Mouse (Mus musculus) MEL (cell line): ENCODE measurements at regions not wholly inside any gene's neighbourhood (a gene's known extent, or its start where the extent isn't known, plus 50 kb on each side); places are given as distances from the start of the nearest gene placed in this dataset.

ENCODE experiments used
- DNase-seq: peaks from one replicate; pipeline ENCODE4 v3.0.0; 2011; ENCODE audit warnings: low read depth, low spot score
- H3K27ac ChIP-seq: 2 replicates; pipeline ENCODE4 v1.5.1; 2012; ENCODE audit warnings: low read depth, mild to moderate bottlenecking, control low read depth, low read length, moderate library complexity; ENCODE audit not compliant: control insufficient read depth
- H3K27me3 ChIP-seq, 2 experiments: fragments of 150-350 bp in 1 of 2; sonication (generic) in 1 of 2; 2 replicates each; pipeline ENCODE4 v1.6.1; 2012; ENCODE audit warnings: low read length in 2 of 2, mild to moderate bottlenecking in 2 of 2, improper control_type of control experiment in 1 of 2, moderate library complexity in 1 of 2; ENCODE audit not compliant: insufficient read depth in 2 of 2, control insufficient read depth in 1 of 2
- H3K36me3 ChIP-seq, 2 experiments: 2 replicates each; pipeline ENCODE4 v1.6.1; 2012 to 2014; ENCODE audit warnings: low read length in 2 of 2, improper control_type of control experiment in 1 of 2, inconsistent platforms in 1 of 2, mild to moderate bottlenecking in 1 of 2; ENCODE audit not compliant: insufficient read depth in 2 of 2, control insufficient read depth in 1 of 2
- H3K4me1 ChIP-seq, 2 experiments: fragments of 150-350 bp in 1 of 2; sonication (generic) in 1 of 2; 2 replicates each; pipeline ENCODE4 v1.6.1; 2012; ENCODE audit warnings: low read length in 2 of 2, improper control_type of control experiment in 1 of 2, mild to moderate bottlenecking in 1 of 2; ENCODE audit not compliant: insufficient read depth in 2 of 2, control insufficient read depth in 1 of 2
- H3K4me3 ChIP-seq, 2 experiments: fragments of 150-350 bp in 1 of 2; sonication (generic) in 1 of 2; 2 replicates each; pipeline ENCODE4 v1.5.1; 2012; ENCODE audit warnings: low read depth in 2 of 2, low read length in 2 of 2, mild to moderate bottlenecking in 2 of 2, moderate library complexity in 2 of 2, control low read depth in 1 of 2, improper control_type of control experiment in 1 of 2; ENCODE audit not compliant: control insufficient read depth in 1 of 2, insufficient read depth in 1 of 2
- H3K79me2 ChIP-seq: 2 replicates; pipeline ENCODE4 v1.6.1; 2012; ENCODE audit warnings: mild to moderate bottlenecking, low read length, moderate library complexity; ENCODE audit not compliant: control insufficient read depth, poor library complexity, insufficient read depth
- H3K9ac ChIP-seq: 2 replicates; pipeline ENCODE4 v1.6.1; 2012; ENCODE audit warnings: low read depth, mild to moderate bottlenecking, control low read depth, low read length, moderate library complexity; ENCODE audit not compliant: control insufficient read depth, poor library complexity, severe bottlenecking
- H3K9me3 ChIP-seq: fragments of 150-350 bp; sonication (generic); replicated peaks from 2 replicates; pipeline ENCODE4 v1.6.1; 2012; ENCODE audit warnings: mild to moderate bottlenecking, low read length, improper control_type of control experiment, moderate library complexity; ENCODE audit not compliant: insufficient read depth
- BHLHE40 ChIP-seq: IDR thresholded peaks from 2 replicates; pipeline ENCODE4 v1.6.1; 2012; ENCODE audit warnings: low read depth, mild to moderate bottlenecking, inconsistent platforms, low read length, improper control_type of control experiment, borderline replicate concordance
- CHD1 ChIP-seq: IDR thresholded peaks from 2 replicates; pipeline ENCODE4 v1.6.1; 2012; ENCODE audit warnings: low read depth, mild to moderate bottlenecking, inconsistent platforms, low read length, improper control_type of control experiment
- ELF1 ChIP-seq: IDR thresholded peaks from 2 replicates; pipeline ENCODE4 v1.6.1; 2014; ENCODE audit warnings: low read depth, mild to moderate bottlenecking, inconsistent platforms, low read length, improper control_type of control experiment, moderate library complexity
- EP300 ChIP-seq, 2 experiments: IDR thresholded peaks; 2 replicates each; pipeline ENCODE4 v1.6.1; 2011; ENCODE audit warnings: improper control_type of control experiment in 2 of 2, low read length in 2 of 2, low read depth in 1 of 2, mild to moderate bottlenecking in 1 of 2
- ETS1 ChIP-seq: IDR thresholded peaks from 2 replicates; pipeline ENCODE4 v1.6.1; 2012; ENCODE audit warnings: low read depth, mild to moderate bottlenecking, inconsistent platforms, low read length, improper control_type of control experiment, moderate library complexity
- GABPA ChIP-seq: IDR thresholded peaks from 2 replicates; pipeline ENCODE4 v1.6.1; 2012; ENCODE audit warnings: low read depth, mild to moderate bottlenecking, inconsistent platforms, low read length, improper control_type of control experiment, moderate library complexity
- JUND ChIP-seq: IDR thresholded peaks from 2 replicates; pipeline ENCODE4 v1.6.1; 2011; ENCODE audit warnings: low read depth, mild to moderate bottlenecking, improper control_type of control experiment, low read length
- KAT2A ChIP-seq: conservative IDR thresholded peaks from 2 replicates; pipeline ENCODE4 v1.6.1; 2012; ENCODE audit warnings: low read depth, low read length, improper control_type of control experiment, inconsistent platforms
- MAX ChIP-seq: IDR thresholded peaks from 2 replicates; pipeline ENCODE4 v1.6.1; 2011; ENCODE audit warnings: low read length, improper control_type of control experiment
- MAZ ChIP-seq: IDR thresholded peaks from 2 replicates; pipeline ENCODE4 v1.6.1; 2012; ENCODE audit warnings: low read depth, mild to moderate bottlenecking, inconsistent platforms, low read length, improper control_type of control experiment
- MEF2A ChIP-seq: IDR thresholded peaks from 2 replicates; pipeline ENCODE4 v1.6.1; 2014; ENCODE audit warnings: low read depth, mild to moderate bottlenecking, inconsistent platforms, low read length, improper control_type of control experiment; ENCODE audit not compliant: poor library complexity, insufficient replicate concordance, severe bottlenecking; ENCODE audit errors: extremely low read depth
- MXI1 ChIP-seq: IDR thresholded peaks from 2 replicates; pipeline ENCODE4 v1.6.1; 2011; ENCODE audit warnings: mild to moderate bottlenecking, low read depth, low read length, improper control_type of control experiment
- MYC ChIP-seq: IDR thresholded peaks from 2 replicates; pipeline ENCODE4 v1.6.1; 2011; ENCODE audit warnings: low read depth, mild to moderate bottlenecking, low read length, improper control_type of control experiment, moderate library complexity
- NELFE ChIP-seq: IDR thresholded peaks from 2 replicates; pipeline ENCODE4 v1.6.1; 2011; ENCODE audit warnings: low read depth, low read length, improper control_type of control experiment
- POLR2AphosphoS2 ChIP-seq: IDR thresholded peaks from 2 replicates; pipeline ENCODE4 v1.6.1; 2011; ENCODE audit warnings: low read length, improper control_type of control experiment
- RAD21 ChIP-seq: IDR thresholded peaks from 2 replicates; pipeline ENCODE4 v1.6.1; 2011; ENCODE audit warnings: mild to moderate bottlenecking, low read depth, low read length, improper control_type of control experiment
- TCF12 ChIP-seq: IDR thresholded peaks from 2 replicates; pipeline ENCODE4 v1.6.1; 2014; ENCODE audit warnings: low read depth, mild to moderate bottlenecking, inconsistent platforms, low read length, improper control_type of control experiment, moderate library complexity
- UBTF ChIP-seq: IDR thresholded peaks from 2 replicates; pipeline ENCODE4 v1.6.1; 2012; ENCODE audit warnings: low read depth, mild to moderate bottlenecking, inconsistent platforms, low read length, improper control_type of control experiment, moderate library complexity, borderline replicate concordance; ENCODE audit not compliant: insufficient read depth
- USF1 ChIP-seq: IDR thresholded peaks from 2 replicates; pipeline ENCODE4 v1.6.1; 2014; ENCODE audit warnings: low read depth, mild to moderate bottlenecking, inconsistent platforms, low read length, improper control_type of control experiment, moderate library complexity
- USF2 ChIP-seq, 2 experiments: IDR thresholded peaks; 2 replicates each; pipeline ENCODE4 v1.6.1; 2011 to 2012; ENCODE audit warnings: improper control_type of control experiment in 2 of 2, low read length in 2 of 2, borderline replicate concordance in 1 of 2, inconsistent platforms in 1 of 2, low read depth in 1 of 2, mild to moderate bottlenecking in 1 of 2; ENCODE audit not compliant: insufficient read depth in 1 of 2
- ZMIZ1 ChIP-seq: IDR thresholded peaks from 2 replicates; pipeline ENCODE4 v1.6.1; 2012; ENCODE audit warnings: low read depth, mild to moderate bottlenecking, inconsistent platforms, low read length, improper control_type of control experiment, moderate library complexity
- ZNF384 ChIP-seq: IDR thresholded peaks from 2 replicates; pipeline ENCODE4 v1.6.1; 2012; ENCODE audit warnings: low read depth, mild to moderate bottlenecking, inconsistent platforms, low read length, improper control_type of control experiment

DNA sequence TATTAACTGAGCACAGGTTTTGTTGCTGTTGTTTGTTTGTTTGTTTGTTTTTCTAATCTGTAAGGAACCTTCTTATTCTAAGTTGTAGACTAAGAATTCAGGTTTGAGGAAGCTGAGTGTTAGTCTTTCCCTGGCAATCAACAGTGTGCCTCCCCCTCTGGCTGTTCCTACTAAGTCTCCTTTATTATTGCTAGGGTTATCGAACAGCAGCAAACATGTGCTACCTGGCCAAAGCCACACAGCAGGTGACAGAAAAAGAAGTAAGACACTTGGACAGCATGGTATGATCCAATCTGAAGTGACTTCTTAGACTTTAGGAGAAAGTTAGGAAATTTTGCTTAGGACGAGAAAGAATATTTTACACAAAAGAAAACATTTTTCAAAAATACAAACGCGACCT, 163.3 kb downstream of the Gm12689 start:
- no peaks in the 10 kb centered on the region for H3K4me1 ChIP-seq
- DNase-seq = no peak
- TF ChIP-seq MYC = no peak
- TF ChIP-seq CHD1 = no peak
- no peak for TF ChIP-seq MAZ
- TF ChIP-seq MAX = no peak
- no peak for TF ChIP-seq NELFE
- TF ChIP-seq ZNF384 = no peak
- no peak for TF ChIP-seq ZMIZ1
- no peak for TF ChIP-seq RAD21
- no peak for TF ChIP-seq GABPA
- TF ChIP-seq TCF12 = no peak
- no peak for TF ChIP-seq USF1
- TF ChIP-seq ETS1 = no peak
- H3K79me2 ChIP-seq = no peaks in the 10 kb centered on the region
- H3K36me3 ChIP-seq = no peaks in the 10 kb centered on the region
- H3K9me3 ChIP-seq = no peaks in the 10 kb centered on the region; the same call in 1 of the 2 replicates
- no peak overlapping the region for H3K27ac ChIP-seq
- H3K9ac ChIP-seq = no peak overlapping the region
- H3K4me3 ChIP-seq = no peak overlapping the region
- H3K27me3 ChIP-seq = no peaks in the 10 kb centered on the region

DNA sequence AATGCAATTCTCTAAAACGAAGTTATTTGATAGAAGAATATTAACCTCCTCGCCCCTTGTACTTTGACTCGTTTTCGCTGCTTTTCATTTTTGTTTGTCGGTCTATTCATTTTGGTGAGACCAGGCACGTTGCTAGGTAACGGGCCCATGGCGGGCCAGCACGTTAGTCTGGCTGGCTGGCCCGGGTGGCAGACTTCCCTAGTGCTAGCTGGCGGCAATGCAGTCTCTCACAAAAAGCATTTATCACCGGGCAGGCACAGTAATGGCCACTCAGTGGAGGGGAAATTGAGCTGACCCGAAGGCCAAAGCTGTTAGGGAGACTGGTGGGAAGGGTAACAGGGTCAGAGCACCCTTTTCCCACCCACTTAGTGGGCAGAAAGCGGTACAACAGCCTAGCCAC, 163.7 kb downstream of the Gm12689 start:
- H3K4me1 ChIP-seq = no peaks in the 10 kb centered on the region
- no peak overlapping the region for H3K4me3 ChIP-seq
- no peak for DNase-seq
- no peaks in the 10 kb centered on the region for H3K36me3 ChIP-seq
- H3K9me3 ChIP-seq = no peaks in the 10 kb centered on the region; the same call in 1 of the 2 replicates
- H3K9ac ChIP-seq = no peak overlapping the region
- no peak overlapping the region for H3K27ac ChIP-seq
- no peaks in the 10 kb centered on the region for H3K79me2 ChIP-seq
- no peaks in the 10 kb centered on the region for H3K27me3 ChIP-seq
- TF ChIP-seq KAT2A = no peak
- no peak for TF ChIP-seq UBTF
- TF ChIP-seq USF1 = no peak
- no peak for TF ChIP-seq EP300 (IDR thresholded peaks at IDR 0.05; ENCODE audit: low read depth in 1 of 2, low read length in 2 of 2)
- no peak for TF ChIP-seq BHLHE40
- TF ChIP-seq RAD21 = no peak
- TF ChIP-seq MEF2A = no peak
- no peak for TF ChIP-seq POLR2AphosphoS2
- no peak for TF ChIP-seq ZMIZ1
- TF ChIP-seq JUND = no peak
- no peak for TF ChIP-seq MXI1
- no peak for TF ChIP-seq USF2 (IDR thresholded peaks at IDR 0.05; ENCODE audit: borderline replicate concordance in 1 of 2, insufficient read depth in 1 of 2, low read depth in 1 of 2, low read length in 2 of 2)
- TF ChIP-seq ELF1 = no peak
- no peak for TF ChIP-seq ETS1
- TF ChIP-seq, all 39 proteins: peak for 0
